Mouse (Mus musculus) heart, adult 2 months (tissue): Measurements from ENCODE around the gene Timeless.

Source experiments
- CTCF ChIP-seq: fragments of 200-600 bp; IDR thresholded peaks from 2 replicates; pipeline ENCODE4 v1.8.1; 2022; ENCODE audit warnings: antibody characterized with exemption, mild to moderate bottlenecking, moderate library complexity
- POLR2A ChIP-seq: fragments of 200-500 bp; IDR thresholded peaks from 2 replicates; pipeline ENCODE4 v1.6.1; 2011; ENCODE audit warnings: mild to moderate bottlenecking, low read depth, low read length, control low read depth; ENCODE audit not compliant: insufficient read depth

DNA sequence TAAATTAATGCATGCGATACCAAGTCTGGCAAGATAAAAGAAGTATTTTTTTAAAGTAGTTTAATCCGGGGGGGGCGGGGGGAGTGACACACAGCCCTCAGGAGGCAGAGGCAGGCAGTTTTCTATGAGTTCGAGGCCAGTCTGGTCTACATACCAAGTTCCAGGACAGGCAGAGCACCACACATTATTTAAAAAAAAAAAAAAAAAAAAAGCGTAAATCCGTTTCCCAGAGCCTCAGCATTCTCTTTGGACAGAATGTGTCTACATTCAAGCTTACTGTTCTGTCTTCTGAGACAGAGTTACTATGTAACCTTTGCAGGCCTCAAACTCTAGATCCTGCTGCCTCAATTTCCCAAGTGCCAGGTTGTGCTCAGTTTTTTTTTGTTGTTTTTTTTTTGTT is 19.7 kb upstream of the Timeless start:
- no peak for TF ChIP-seq POLR2A
- TF ChIP-seq CTCF, result no peak
